Mouse (Mus musculus) gastrocnemius, adult 2 months (tissue): ENCODE data around the gene Trim72. TPM values are rescaled to one million over a fixed set of nuclear protein-coding genes. Genes with fewer than 3 reads are reported as not detected.
"Not testable (repeated sequence)": the region's sequence is repeated elsewhere in the genome, so short reads cannot be mapped to it uniquely, and the experiment has no call there.

Experiments used
- DNase-seq: peaks from one replicate; pipeline ENCODE4 v3.0.0; 2022
- H3K27ac ChIP-seq: fragments of 200-600 bp; 2 replicates; pipeline ENCODE4 v1.8.1; 2022; ENCODE audit warnings: mild to moderate bottlenecking
- H3K4me3 ChIP-seq: fragments of 200-600 bp; 2 replicates; pipeline ENCODE4 v1.8.1; 2022; ENCODE audit warnings: mild to moderate bottlenecking, moderate library complexity
- CTCF ChIP-seq: fragments of 200-600 bp; IDR thresholded peaks from 2 replicates; pipeline ENCODE4 v1.8.1; 2022; ENCODE audit warnings: antibody characterized with exemption, mild to moderate bottlenecking, moderate library complexity
- intact Hi-C: fragments of 180-260 bp; cut with DNase I; formaldehyde crosslinking; loops from one replicate; pipeline ENCODE4 v1.15.1; 2025
- total RNA-seq, 2 experiments: library from RNA; stranded (reverse); gene quantifications; 2 replicates each; pipeline ENCODE4 v1.2.3; 2021

The Trim72 gene
- total RNA-seq, 2 experiments from 2014 or later: 186 to 238 TPM

GRCm38 (mm10) chr7:128016650-128017049 lies 12.9 kb downstream of the Trim72 start:
- TF ChIP-seq CTCF: no peak
- H3K27ac ChIP-seq: peak overlapping the region; percentile 63
- intact Hi-C loops: no loop called here
- peak; percentile 29 for DNase-seq
- no peak overlapping the region for H3K4me3 ChIP-seq

- no peak for DNase-seq
- Histone ChIP-seq H3K4me3 (no peak overlapping the region), H3K27ac (no peak overlapping the region)
- intact Hi-C loops: no loop called here
- TF ChIP-seq CTCF: no peak
These were observed 14.5 kb downstream of the Trim72 start for GRCm38 (mm10) chr7:128018275-128018674.

GRCm38 (mm10) chr7:128019187-128019586 lies 15.4 kb downstream of the Trim72 start:
- no peak overlapping the region for H3K4me3 ChIP-seq
- no peak overlapping the region for H3K27ac ChIP-seq
- no peak for TF ChIP-seq CTCF
- intact Hi-C loops: no loop called here
- no peak for DNase-seq

- no peak overlapping the region for H3K27ac ChIP-seq
- TF ChIP-seq CTCF: peak; percentile 43
- intact Hi-C loops: loop anchor here (5.0 kb wide), 1 partner anchor 179 kb away; no protein-coding TSS in a partner anchor
- no peak for DNase-seq
- H3K4me3 ChIP-seq: no peak overlapping the region
These were observed 19.2 kb downstream of the Trim72 start for GRCm38 (mm10) chr7:128022974-128023373.

GRCm38 (mm10) chr7:128023565-128023964 lies 19.8 kb downstream of the Trim72 start:
- intact Hi-C loops: loop anchor here (5.0 kb wide), 1 partner anchor 179 kb away; no protein-coding TSS in a partner anchor
- TF ChIP-seq CTCF: no peak
- H3K27ac ChIP-seq: no peak overlapping the region

GRCm38 (mm10) chr7:128024364-128024763 lies 20.6 kb downstream of the Trim72 start:
- H3K4me3 ChIP-seq: no peak overlapping the region
- intact Hi-C loops: loop anchor here (5.0 kb wide), 1 partner anchor 178 kb away; no protein-coding TSS in a partner anchor
- TF ChIP-seq CTCF: no peak
- H3K27ac ChIP-seq: no peak overlapping the region
- DNase-seq: no peak

More at GRCm38 (mm10) chr7:128023565-128023964, 19.8 kb downstream of the Trim72 start:
- H3K4me3 ChIP-seq: no peak overlapping the region
- DNase-seq: no peak

- H3K27ac ChIP-seq: no peak overlapping the region
- H3K4me3 ChIP-seq: no peak overlapping the region
- intact Hi-C loops: loop anchor here (5.0 kb wide), 1 partner anchor 177 kb away; no protein-coding TSS in a partner anchor
- no peak for TF ChIP-seq CTCF
- no peak for DNase-seq
These were observed 21.2 kb downstream of the Trim72 start for GRCm38 (mm10) chr7:128024932-128025331.

GRCm38 (mm10) chr7:128025381-128025780 lies 21.6 kb downstream of the Trim72 start:
- DNase-seq: no peak
- H3K4me3 ChIP-seq: no peak overlapping the region
- intact Hi-C loops: no loop called here
- no peak overlapping the region for H3K27ac ChIP-seq
- no peak for TF ChIP-seq CTCF

GRCm38 (mm10) chr7:128031403-128031976 lies 27.7 kb downstream of the Trim72 start:
- H3K4me3 ChIP-seq: no peak overlapping the region
- no peak overlapping the region for H3K27ac ChIP-seq
- DNase-seq: no peak
- intact Hi-C loops: no loop called here
- no peak for TF ChIP-seq CTCF

- DNase-seq: no peak
- intact Hi-C loops: no loop called here
- Histone ChIP-seq H3K27ac (no peak overlapping the region), H3K4me3 (no peak overlapping the region)
- no peak for TF ChIP-seq CTCF
These were observed 28.7 kb downstream of the Trim72 start for GRCm38 (mm10) chr7:128032290-128032988.

GRCm38 (mm10) chr7:128032989-128033293 lies 29.2 kb downstream of the Trim72 start:
- no peak overlapping the region for H3K27ac ChIP-seq
- intact Hi-C loops: no loop called here
- no peak for TF ChIP-seq CTCF
- no peak overlapping the region for H3K4me3 ChIP-seq
- no peak for DNase-seq

GRCm38 (mm10) chr7:128033616-128034015 lies 29.9 kb downstream of the Trim72 start:
- Histone ChIP-seq H3K27ac (no peak overlapping the region), H3K4me3 (no peak overlapping the region)
- DNase-seq: no peak
- intact Hi-C loops: no loop called here
- TF ChIP-seq CTCF: no peak

GRCm38 (mm10) chr7:128042161-128042820 lies 38.5 kb downstream of the Trim72 start:
- DNase-seq, H3K27ac ChIP-seq, H3K4me3 ChIP-seq, intact Hi-C loops: not testable (repeated sequence)
